Mouse (Mus musculus) kidney, postnatal 36 days (tissue): ENCODE measurements at regions not wholly inside any gene's neighbourhood (a gene's known extent, or its start where the extent isn't known, plus 50 kb on each side); places are given as distances from the start of the nearest gene placed in this dataset.
"Not testable (repeated sequence)": the region's sequence is repeated elsewhere in the genome, so short reads cannot be mapped to it uniquely, and the experiment has no call there.

Experiments
- DNase-seq, 2 experiments: peaks; one replicate each; pipeline ENCODE4 v3.0.0; 2021 to 2022; ENCODE audit warnings: mixed read lengths in 2 of 2

DNA sequence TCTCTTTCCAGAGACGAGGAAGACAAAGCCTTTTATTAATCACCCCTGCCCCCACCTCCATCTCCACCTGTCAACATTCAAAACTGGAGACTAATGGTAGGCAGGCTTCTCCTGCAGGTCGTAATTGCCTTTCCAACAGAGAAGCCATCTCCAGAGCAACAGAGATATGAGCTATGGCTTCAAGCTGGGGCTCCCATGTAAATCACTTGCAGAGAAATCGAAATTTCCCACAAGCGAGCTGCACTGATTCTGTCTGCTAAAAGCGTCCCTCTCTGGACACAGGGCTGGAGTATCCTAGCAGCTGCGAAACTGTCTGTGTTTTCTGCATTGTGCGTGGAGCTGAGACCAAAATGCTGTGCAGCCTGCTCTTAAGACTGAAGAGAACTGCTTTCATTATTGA, 176.6 kb downstream of the Cartpt start:
- DNase-seq = no peak

GRCm38 (mm10) chr13:99723237-99723981, 177.5 kb downstream of the Cartpt start:
- DNase-seq = peak; percentile 26 to 43

DNA sequence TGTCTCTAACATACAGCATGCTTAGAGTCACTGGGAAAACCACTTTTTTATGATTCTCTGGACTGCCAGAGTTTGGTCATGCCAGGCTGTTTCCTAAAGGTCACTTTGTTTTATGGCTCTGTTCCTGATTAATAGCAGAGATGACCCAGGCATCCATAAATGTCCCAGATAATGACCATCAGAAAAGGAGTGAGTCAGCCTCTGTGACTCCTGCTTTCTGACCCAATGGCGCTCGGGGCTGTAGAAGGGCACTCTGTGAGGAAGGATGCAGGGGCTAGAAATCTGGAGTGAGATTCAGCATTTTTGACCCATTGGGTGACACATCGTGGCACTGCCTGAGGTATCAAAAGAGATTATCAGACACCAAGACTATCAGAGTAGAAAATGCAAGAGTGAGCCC, 180.3 kb downstream of the Cartpt start:
- DNase-seq = no peak

- peak; percentile 18 to 31 for DNase-seq
Observed at GRCm38 (mm10) chr13:99696559-99696890, 180.2 kb upstream of the Map1b start.

GRCm38 (mm10) chr13:99695874-99696558, 179.7 kb upstream of the Map1b start:
- no peak for DNase-seq

- no peak for DNase-seq
Observed at GRCm38 (mm10) chr13:99679934-99680333, 163.6 kb upstream of the Map1b start.

- no peak for DNase-seq
Observed at GRCm38 (mm10) chr13:99679430-99679829, 163.1 kb upstream of the Map1b start.

DNA sequence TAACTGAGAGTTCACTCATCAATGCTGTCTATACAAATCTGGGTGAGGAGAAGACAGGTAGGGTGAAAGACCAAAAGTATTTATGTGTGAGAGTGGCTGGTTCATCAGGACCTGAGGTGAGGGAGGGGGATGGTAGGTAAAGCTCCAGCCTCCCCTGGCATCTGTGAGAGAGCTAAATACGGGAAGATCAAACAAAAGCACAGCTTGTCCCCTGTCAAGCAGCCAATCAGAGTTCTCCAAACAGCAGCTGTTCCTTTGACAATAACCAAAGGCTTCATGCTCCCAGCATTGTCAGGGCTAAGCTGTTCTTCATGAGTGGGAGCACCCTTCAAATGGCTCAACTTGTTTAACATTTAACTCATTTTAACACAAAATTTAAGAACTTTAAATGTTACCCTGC, 160.1 kb upstream of the Map1b start:
- no peak for DNase-seq

- no peak for DNase-seq
Observed at GRCm38 (mm10) chr13:99675951-99676350, 159.6 kb upstream of the Map1b start.

GRCm38 (mm10) chr13:99672714-99673113, 156.4 kb upstream of the Map1b start:
- peak; percentile 22 to 53 for DNase-seq

- DNase-seq = no peak
Observed at GRCm38 (mm10) chr13:99671747-99672146, 155.4 kb upstream of the Map1b start.

DNA sequence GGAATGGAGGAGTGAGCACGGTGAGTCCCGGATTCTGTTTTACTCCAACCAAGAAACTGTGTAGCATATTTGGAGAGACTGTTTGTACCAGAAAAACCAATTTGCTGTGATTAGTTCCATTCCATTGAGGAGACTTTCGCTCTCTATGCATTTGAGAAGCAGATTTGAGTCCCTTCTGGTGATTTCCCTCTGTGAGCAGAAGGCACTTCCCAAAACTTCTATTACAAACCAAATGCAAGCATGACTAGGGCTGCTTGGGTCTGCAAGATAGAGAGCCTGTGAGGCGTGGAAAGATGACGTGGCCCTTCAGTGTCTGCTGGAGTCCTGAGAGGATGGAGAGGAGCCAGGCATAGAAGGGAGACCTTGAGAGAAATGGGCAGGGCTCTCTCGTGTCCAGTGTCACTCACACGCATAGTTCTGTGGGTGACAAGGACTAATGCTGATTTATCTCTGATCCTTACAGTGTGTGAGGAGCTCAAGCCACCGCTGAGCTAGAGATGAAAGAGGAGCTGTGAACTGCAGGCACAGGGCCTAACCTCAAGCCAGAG, 153.7 kb upstream of the Map1b start:
- DNase-seq = no peak

DNA sequence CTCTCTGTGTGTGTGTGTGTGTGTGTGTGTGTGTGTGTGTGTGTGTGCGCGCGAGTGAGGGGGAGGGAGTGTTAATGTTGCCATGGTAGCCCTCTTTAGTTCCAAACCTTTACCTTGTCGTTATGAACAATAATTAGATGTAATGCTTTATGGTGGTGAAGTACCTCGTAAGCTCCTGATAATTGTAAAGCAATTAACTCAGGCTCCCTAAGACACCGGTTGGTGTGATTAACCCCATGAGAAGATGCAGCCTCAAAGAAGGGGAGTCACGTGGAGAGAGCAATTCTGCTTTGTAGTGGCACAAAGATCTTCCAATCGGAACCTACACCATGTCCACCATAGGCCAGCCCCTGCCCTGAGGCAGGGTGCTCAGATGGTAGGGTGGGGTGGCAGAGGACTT, 152.3 kb upstream of the Map1b start:
- DNase-seq = no peak

DNA sequence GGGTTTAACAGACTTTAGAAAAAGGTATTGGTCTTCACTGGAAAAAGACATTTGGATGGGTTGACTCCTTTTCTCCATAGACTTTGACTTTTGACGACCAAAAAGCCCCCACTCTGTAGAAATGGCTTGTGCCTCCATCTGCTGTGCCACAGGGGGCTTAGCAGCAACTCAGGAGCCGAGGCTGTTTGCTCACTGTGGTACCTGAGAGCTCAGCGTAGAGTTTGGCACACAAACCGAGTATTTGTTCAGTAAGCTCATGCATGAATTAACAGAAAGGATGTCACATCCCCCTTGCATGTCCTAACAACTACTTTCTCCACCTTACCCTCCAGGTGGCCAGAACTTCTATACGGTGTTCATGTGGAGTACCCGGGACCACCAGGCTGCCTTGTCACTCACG, 149.7 kb upstream of the Map1b start:
- no peak for DNase-seq

DNA sequence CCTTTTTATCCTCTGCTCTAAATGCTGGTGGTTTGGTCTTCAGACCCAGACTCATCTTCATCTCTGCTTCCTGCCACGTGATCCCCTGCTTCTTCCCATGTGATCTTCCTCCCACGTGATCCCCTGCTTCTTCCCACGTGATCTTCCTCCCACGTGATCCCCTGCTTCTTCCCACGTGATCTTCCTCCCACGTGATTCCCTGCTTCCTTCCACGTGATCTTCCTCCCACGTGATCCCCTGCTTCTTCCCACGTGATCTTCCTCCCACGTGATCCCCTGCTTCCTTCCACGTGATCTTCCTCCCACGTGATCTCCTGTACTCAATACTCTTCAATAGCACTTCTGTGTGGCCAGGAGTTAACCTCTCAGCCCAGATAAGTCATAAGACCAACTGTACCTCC, 147.1 kb upstream of the Map1b start:
- not testable (repeated sequence) for DNase-seq

DNA sequence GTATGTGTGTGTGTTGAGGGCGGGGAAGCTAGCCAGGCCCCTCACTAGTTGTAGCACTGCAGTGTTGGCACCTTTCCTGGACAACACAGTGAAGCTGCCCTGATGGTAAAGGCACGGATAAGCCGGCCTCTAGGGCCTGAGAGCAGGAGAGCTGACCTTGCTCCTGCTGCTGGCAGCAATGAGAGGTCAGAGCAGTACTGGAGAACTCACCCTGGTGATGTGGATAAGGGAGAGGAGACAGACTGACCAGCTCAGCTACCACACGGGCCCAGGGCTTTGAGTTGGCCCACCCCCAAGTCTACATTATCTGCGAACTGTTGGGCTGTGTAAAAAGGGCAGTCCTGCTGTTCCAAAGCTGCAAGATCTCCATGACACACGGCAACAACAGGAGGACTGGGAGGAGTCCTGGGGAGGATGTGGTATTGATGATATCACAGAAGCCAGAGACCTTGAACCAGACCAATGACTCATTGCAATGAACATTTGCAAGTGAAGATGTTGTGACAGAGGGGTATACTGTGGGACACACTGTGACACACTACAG, 131.4 kb upstream of the Map1b start:
- no peak for DNase-seq

DNA sequence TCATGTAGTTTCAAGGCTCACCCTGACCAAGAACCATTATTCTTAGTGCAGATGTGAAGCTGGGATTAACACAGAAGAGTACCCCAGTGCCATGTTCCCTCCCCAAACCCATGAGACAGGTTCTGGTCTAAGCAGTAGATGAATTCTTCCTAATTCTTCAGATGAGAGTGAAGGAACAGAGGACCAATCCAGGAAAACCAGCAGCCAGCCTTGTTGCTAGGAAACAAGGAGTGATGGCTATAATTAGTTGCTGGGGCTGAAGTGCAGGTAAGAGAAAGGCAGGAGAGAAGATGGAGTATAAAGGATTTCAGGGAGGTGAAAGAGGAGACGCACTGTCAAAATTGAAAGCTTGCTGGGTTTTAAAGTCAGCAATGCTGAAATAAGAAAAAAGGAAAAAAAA, 128.4 kb upstream of the Map1b start:
- no peak for DNase-seq

DNA sequence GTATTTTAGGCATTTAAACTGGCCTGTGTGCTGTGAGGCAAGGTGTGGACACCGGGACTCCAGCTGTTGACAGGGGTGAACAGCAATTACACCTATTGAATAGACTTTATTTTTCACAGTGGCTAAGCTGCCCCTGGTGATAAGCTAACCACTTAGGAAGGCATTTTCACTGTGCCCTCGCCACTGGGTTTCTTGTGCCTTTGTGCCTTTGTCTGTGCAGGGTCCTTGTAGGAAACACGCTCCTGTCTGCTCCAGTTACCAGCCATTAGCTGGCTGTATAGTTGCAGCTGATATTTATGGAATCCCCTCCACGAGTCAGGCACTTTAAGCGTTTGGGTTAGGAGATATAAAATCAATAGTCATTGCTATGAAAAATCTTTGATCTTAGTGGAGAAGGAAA, 126.5 kb upstream of the Map1b start:
- DNase-seq = no peak

DNA sequence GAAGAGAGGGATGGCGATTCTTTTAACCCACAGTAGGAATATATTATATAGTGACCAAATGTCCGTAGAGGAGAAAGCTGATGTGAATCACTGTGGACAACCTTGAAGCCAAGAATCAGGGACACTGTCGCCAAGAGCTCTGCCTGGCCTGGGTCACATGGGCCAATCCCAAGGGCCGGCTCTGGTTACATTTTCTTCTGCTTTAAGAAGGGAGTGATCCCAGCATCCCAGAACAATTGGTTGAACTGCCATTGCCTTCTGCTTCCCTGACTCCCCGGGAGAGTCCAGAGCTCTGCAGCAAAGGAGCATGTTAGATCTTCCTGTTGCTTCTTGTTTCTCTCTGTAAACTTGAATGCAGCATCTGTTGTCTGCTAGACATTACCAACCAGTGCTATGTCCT, 126.0 kb upstream of the Map1b start:
- DNase-seq = no peak

DNA sequence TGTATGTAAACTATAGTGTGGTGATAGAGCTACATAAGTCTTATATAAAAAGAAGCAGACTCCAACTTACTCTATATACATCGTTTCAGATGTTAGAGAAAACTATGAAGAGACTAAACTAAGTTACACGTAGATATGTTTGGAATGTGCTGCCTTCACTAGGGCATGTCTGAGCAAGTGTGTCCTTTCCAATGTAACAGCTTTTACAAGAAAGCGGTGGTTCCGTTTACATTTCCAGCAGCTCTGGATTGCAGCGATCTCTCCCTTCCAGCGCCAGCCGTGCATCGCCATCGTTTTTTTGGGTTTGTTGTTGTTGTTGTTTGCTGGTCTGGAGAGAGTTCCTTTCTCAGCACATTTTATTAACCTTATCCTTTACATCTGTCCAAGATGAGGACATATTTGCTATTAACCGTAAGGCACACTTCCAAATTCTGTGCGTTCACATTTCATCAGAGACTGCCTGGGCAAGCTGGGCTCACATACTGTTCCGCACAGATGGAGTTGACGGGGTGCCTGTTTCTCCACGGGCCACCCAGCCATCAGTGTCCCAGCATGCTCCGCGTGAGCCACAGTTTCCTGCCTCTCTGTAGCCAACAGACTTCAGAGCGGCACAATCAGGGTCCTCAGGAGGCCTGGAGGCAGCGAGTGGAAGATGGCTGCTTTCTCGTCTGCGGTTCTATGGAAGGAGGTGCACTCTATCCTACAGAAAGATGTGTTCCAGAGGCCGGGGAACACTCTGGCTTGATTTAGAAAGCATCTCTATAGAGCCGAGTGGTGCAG, 125.2 kb upstream of the Map1b start:
- no peak for DNase-seq

GRCm38 (mm10) chr13:99632706-99633105, 116.4 kb upstream of the Map1b start:
- DNase-seq = no peak

- DNase-seq = no peak
Observed at GRCm38 (mm10) chr13:99630800-99631199, 114.5 kb upstream of the Map1b start.

DNA sequence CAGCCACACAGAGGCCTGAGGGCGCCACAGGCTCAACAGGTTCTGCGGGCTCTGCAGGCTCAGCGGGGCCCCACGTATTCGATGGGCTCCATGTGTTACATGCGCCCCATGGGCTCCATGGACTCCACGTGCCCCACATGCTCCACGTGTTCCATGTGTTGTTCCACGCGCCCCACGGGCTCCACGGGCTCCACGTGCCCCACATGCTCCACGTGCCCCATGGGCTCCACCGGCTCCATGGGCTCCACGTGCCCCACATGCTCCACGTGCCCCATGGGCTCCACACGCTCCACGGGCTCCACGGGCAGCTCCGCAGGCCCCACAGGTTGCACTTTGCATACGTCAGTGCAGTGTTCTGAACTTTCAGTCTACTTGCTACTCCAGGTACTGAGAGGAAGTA, 114.0 kb upstream of the Map1b start:
- DNase-seq = no peak
